Mouse (Mus musculus) MEL (cell line): ENCODE results near the gene Rsbn1l. TPM values are rescaled to one million over a fixed set of nuclear protein-coding genes. Genes with fewer than 3 reads are reported as not detected.
A peak's percentile ranks its signal among the peaks of the same experiment; 100 is the strongest.

ENCODE experiments used
- DNase-seq: peaks from one replicate; pipeline ENCODE4 v3.0.0; 2011; ENCODE audit warnings: low read depth, low spot score
- H3K27ac ChIP-seq: 2 replicates; pipeline ENCODE4 v1.5.1; 2012; ENCODE audit warnings: low read depth, mild to moderate bottlenecking, control low read depth, low read length, moderate library complexity; ENCODE audit not compliant: control insufficient read depth
- H3K27me3 ChIP-seq, 2 experiments: fragments of 150-350 bp in 1 of 2; sonication (generic) in 1 of 2; 2 replicates each; pipeline ENCODE4 v1.6.1; 2012; ENCODE audit warnings: low read length in 2 of 2, mild to moderate bottlenecking in 2 of 2, improper control_type of control experiment in 1 of 2, moderate library complexity in 1 of 2; ENCODE audit not compliant: insufficient read depth in 2 of 2, control insufficient read depth in 1 of 2
- H3K36me3 ChIP-seq, 2 experiments: 2 replicates each; pipeline ENCODE4 v1.6.1; 2012 to 2014; ENCODE audit warnings: low read length in 2 of 2, improper control_type of control experiment in 1 of 2, inconsistent platforms in 1 of 2, mild to moderate bottlenecking in 1 of 2; ENCODE audit not compliant: insufficient read depth in 2 of 2, control insufficient read depth in 1 of 2
- H3K4me1 ChIP-seq, 2 experiments: fragments of 150-350 bp in 1 of 2; sonication (generic) in 1 of 2; 2 replicates each; pipeline ENCODE4 v1.6.1; 2012; ENCODE audit warnings: low read length in 2 of 2, improper control_type of control experiment in 1 of 2, mild to moderate bottlenecking in 1 of 2; ENCODE audit not compliant: insufficient read depth in 2 of 2, control insufficient read depth in 1 of 2
- H3K4me3 ChIP-seq, 2 experiments: fragments of 150-350 bp in 1 of 2; sonication (generic) in 1 of 2; 2 replicates each; pipeline ENCODE4 v1.5.1; 2012; ENCODE audit warnings: low read depth in 2 of 2, low read length in 2 of 2, mild to moderate bottlenecking in 2 of 2, moderate library complexity in 2 of 2, control low read depth in 1 of 2, improper control_type of control experiment in 1 of 2; ENCODE audit not compliant: control insufficient read depth in 1 of 2, insufficient read depth in 1 of 2
- H3K79me2 ChIP-seq: 2 replicates; pipeline ENCODE4 v1.6.1; 2012; ENCODE audit warnings: mild to moderate bottlenecking, low read length, moderate library complexity; ENCODE audit not compliant: control insufficient read depth, poor library complexity, insufficient read depth
- H3K9ac ChIP-seq: 2 replicates; pipeline ENCODE4 v1.6.1; 2012; ENCODE audit warnings: low read depth, mild to moderate bottlenecking, control low read depth, low read length, moderate library complexity; ENCODE audit not compliant: control insufficient read depth, poor library complexity, severe bottlenecking
- H3K9me3 ChIP-seq: fragments of 150-350 bp; sonication (generic); replicated peaks from 2 replicates; pipeline ENCODE4 v1.6.1; 2012; ENCODE audit warnings: mild to moderate bottlenecking, low read length, improper control_type of control experiment, moderate library complexity; ENCODE audit not compliant: insufficient read depth
- BHLHE40 ChIP-seq: IDR thresholded peaks from 2 replicates; pipeline ENCODE4 v1.6.1; 2012; ENCODE audit warnings: low read depth, mild to moderate bottlenecking, inconsistent platforms, low read length, improper control_type of control experiment, borderline replicate concordance
- CTCF ChIP-seq, 3 experiments: IDR thresholded peaks in 2 of 3; conservative IDR thresholded peaks in 1 of 3; 2 replicates each; pipeline ENCODE4 v1.5.1; 2011 to 2012; ENCODE audit warnings: low read length in 3 of 3, low read depth in 2 of 3, mild to moderate bottlenecking in 2 of 3, improper control_type of control experiment in 1 of 3, inconsistent platforms in 1 of 3, mixed read lengths in 1 of 3, moderate library complexity in 1 of 3; ENCODE audit not compliant: control insufficient read depth in 1 of 3, insufficient read depth in 1 of 3, poor library complexity in 1 of 3, severe bottlenecking in 1 of 3
- ETS1 ChIP-seq: IDR thresholded peaks from 2 replicates; pipeline ENCODE4 v1.6.1; 2012; ENCODE audit warnings: low read depth, mild to moderate bottlenecking, inconsistent platforms, low read length, improper control_type of control experiment, moderate library complexity
- KAT2A ChIP-seq: conservative IDR thresholded peaks from 2 replicates; pipeline ENCODE4 v1.6.1; 2012; ENCODE audit warnings: low read depth, low read length, improper control_type of control experiment, inconsistent platforms
- MAFK ChIP-seq: IDR thresholded peaks from 2 replicates; pipeline ENCODE4 v1.6.1; 2011; ENCODE audit warnings: low read depth, mild to moderate bottlenecking, low read length, improper control_type of control experiment, borderline replicate concordance
- MAX ChIP-seq: IDR thresholded peaks from 2 replicates; pipeline ENCODE4 v1.6.1; 2011; ENCODE audit warnings: low read length, improper control_type of control experiment
- MAZ ChIP-seq: IDR thresholded peaks from 2 replicates; pipeline ENCODE4 v1.6.1; 2012; ENCODE audit warnings: low read depth, mild to moderate bottlenecking, inconsistent platforms, low read length, improper control_type of control experiment
- MYB ChIP-seq: IDR thresholded peaks from 2 replicates; pipeline ENCODE4 v1.6.1; 2011; ENCODE audit warnings: mild to moderate bottlenecking, low read depth, low read length, improper control_type of control experiment
- NRF1 ChIP-seq: IDR thresholded peaks from 2 replicates; pipeline ENCODE4 v1.6.1; 2014; ENCODE audit warnings: low read depth, mild to moderate bottlenecking, inconsistent platforms, low read length, improper control_type of control experiment, moderate library complexity; ENCODE audit not compliant: poor library complexity, insufficient read depth, severe bottlenecking
- POLR2AphosphoS2 ChIP-seq: IDR thresholded peaks from 2 replicates; pipeline ENCODE4 v1.6.1; 2011; ENCODE audit warnings: low read length, improper control_type of control experiment
- RAD21 ChIP-seq: IDR thresholded peaks from 2 replicates; pipeline ENCODE4 v1.6.1; 2011; ENCODE audit warnings: mild to moderate bottlenecking, low read depth, low read length, improper control_type of control experiment
- RCOR1 ChIP-seq: IDR thresholded peaks from 2 replicates; pipeline ENCODE4 v1.6.1; 2012; ENCODE audit warnings: low read depth, mild to moderate bottlenecking, inconsistent platforms, low read length, improper control_type of control experiment
- SMC3 ChIP-seq: IDR thresholded peaks from 2 replicates; pipeline ENCODE4 v1.6.1; 2011; ENCODE audit warnings: low read depth, low read length, improper control_type of control experiment
- ZKSCAN1 ChIP-seq: IDR thresholded peaks from 2 replicates; pipeline ENCODE4 v1.6.1; 2012; ENCODE audit warnings: low read depth, mild to moderate bottlenecking, inconsistent platforms, low read length, improper control_type of control experiment, moderate library complexity
- polyA plus RNA-seq, 2 experiments: library from polyadenylated mRNA; stranded (reverse) in 1 of 2; unstranded in 1 of 2; fragments of >175 nt in 1 of 2; fragments of >200 nt in 1 of 2; gene quantifications; 2 replicates each; pipeline versions ENCODE4 v1.2.1 to v1.2.4; 2012; ENCODE audit warnings: low replicate concordance in 2 of 2, low read depth in 1 of 2; ENCODE audit not compliant: insufficient read length in 2 of 2, insufficient read depth in 1 of 2, missing spikeins in 1 of 2
- total RNA-seq: library from RNA; depleted of rRNA; stranded (reverse); fragments of 300-350 nt; gene quantifications from 2 replicates; pipeline ENCODE4 v1.2.3, GENCODE M21; 2012

Rsbn1l gene
- total and polyA plus RNA-seq, 3 experiments: 5.0 to 78.2 (median 17.4) TPM

GRCm38 (mm10) chr5:20983505-20983904 is 27.3 kb upstream of the Rsbn1l start:
- Histone ChIP-seq H3K9ac (no peak overlapping the region), H3K4me3 (no peak overlapping the region), H3K36me3 (peaks cover 0 to 8% of the 10 kb centered on the region in 2 experiments; a peak in 2 of 4 replicates)

GRCm38 (mm10) chr5:20974690-20975089 is 18.5 kb upstream of the Rsbn1l start:
- no peak overlapping the region for H3K9ac ChIP-seq
- H3K79me2 ChIP-seq: no peaks in the 10 kb centered on the region

More at GRCm38 (mm10) chr5:20983505-20983904, 27.3 kb upstream of the Rsbn1l start:
- Histone ChIP-seq H3K9me3 (no peaks in the 10 kb centered on the region), H3K27ac (no peak overlapping the region), H3K4me1 (no peaks in the 10 kb centered on the region), H3K79me2 (no peaks in the 10 kb centered on the region), H3K27me3 (no peaks in the 10 kb centered on the region)
- no peak for TF ChIP-seq MYB
- TF ChIP-seq POLR2AphosphoS2: no peak
- no peak for TF ChIP-seq BHLHE40
- TF ChIP-seq MAFK: peak; percentile 53; the same call in 1 of the 2 replicates
- TF ChIP-seq KAT2A: no peak
- no peak for TF ChIP-seq ETS1
- DNase-seq: no peak

GRCm38 (mm10) chr5:20973999-20974398 is 17.8 kb upstream of the Rsbn1l start:
- no peak overlapping the region for H3K9ac ChIP-seq
- H3K36me3 ChIP-seq: peaks cover 0 to 9% of the 10 kb centered on the region in 2 experiments; a peak in 2 of 4 replicates
- no peak overlapping the region for H3K27ac ChIP-seq
- no peaks in the 10 kb centered on the region for H3K27me3 ChIP-seq
- peaks cover 5 to 14% of the 10 kb centered on the region in 2 experiments for H3K4me1 ChIP-seq
- H3K4me3 ChIP-seq: no peak overlapping the region
- H3K9me3 ChIP-seq: no peaks in the 10 kb centered on the region
- no peaks in the 10 kb centered on the region for H3K79me2 ChIP-seq
- TF ChIP-seq MYB: no peak
- no peak for TF ChIP-seq CTCF (IDR thresholded peaks at IDR 0.05 in 2 of 3, conservative IDR thresholded peaks at IDR 0.05 in 1 of 3; ENCODE audit: control insufficient read depth in 1 of 3, insufficient read depth in 1 of 3, low read depth in 2 of 3, low read length in 3 of 3, poor library complexity in 1 of 3, severe bottlenecking in 1 of 3)
- no peak for TF ChIP-seq RCOR1
- no peak for TF ChIP-seq KAT2A
- no peak for TF ChIP-seq ZKSCAN1
- no peak for TF ChIP-seq MAX
- no peak for TF ChIP-seq MAZ
- no peak for TF ChIP-seq RAD21
- DNase-seq: no peak

More at GRCm38 (mm10) chr5:20974690-20975089, 18.5 kb upstream of the Rsbn1l start:
- DNase-seq: no peak
- Histone ChIP-seq H3K36me3 (peaks cover 0 to 9% of the 10 kb centered on the region in 2 experiments; a peak in 2 of 4 replicates), H3K4me1 (peaks cover 5 to 14% of the 10 kb centered on the region in 2 experiments), H3K4me3 (no peak overlapping the region), H3K9me3 (no peaks in the 10 kb centered on the region), H3K27ac (no peak overlapping the region), H3K27me3 (no peaks in the 10 kb centered on the region)
- TF ChIP-seq SMC3: no peak
- no peak for TF ChIP-seq NRF1
